Mouse (Mus musculus) lung, postnatal 25 days (tissue): ENCODE results near the gene Kyat1.
"Not testable (repeated sequence)": the region's sequence is repeated elsewhere in the genome, so short reads cannot be mapped to it uniquely, and the experiment has no call there.

Experiments
- DNase-seq: peaks from one replicate; pipeline ENCODE4 v3.0.0; 2022; ENCODE audit warnings: low spot score

The Kyat1 gene

DNA sequence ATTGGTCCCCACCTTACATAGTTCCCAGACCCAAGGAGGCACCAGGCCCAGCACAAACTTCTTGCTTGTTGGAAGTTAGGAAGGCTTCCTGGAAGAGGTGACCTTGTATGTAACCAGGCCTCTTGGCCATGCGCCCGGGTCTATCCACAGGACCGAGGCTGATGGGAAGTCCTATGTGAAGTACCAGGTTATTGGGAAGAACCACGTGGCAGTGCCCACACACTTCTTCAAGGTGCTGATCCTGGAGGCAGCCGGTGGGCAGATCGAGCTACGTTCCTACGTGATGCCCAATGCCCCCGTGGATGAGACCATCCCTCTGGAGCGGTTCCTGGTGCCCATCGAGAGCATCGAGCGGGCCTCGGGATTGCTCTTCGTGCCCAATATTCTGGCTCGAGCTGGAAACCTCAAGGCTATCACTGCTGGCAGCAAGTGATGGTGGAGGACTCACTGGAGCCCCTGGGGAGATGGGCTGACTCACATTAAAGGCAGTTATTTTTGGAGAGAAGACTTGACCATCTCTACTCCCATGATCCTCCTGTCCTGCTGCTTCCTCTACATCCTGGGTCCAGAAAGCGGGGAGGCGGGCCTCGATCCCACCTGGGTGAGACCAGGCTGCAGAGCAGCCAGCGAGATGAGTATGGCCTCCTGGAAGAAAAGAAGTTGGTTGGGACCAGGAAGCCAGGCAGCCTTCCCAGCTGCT is 32.0 kb downstream of the Kyat1 start:
- no peak for DNase-seq

GRCm38 (mm10) chr2:30171997-30172382 is 33.7 kb downstream of the Kyat1 start:
- no peak for DNase-seq

GRCm38 (mm10) chr2:30171371-30171996 is 34.2 kb downstream of the Kyat1 start, which contains the start of gene Endog:
TSS of gene Endog (plus strand) at chr2:30171493.
- DNase-seq = peak; percentile 92

- DNase-seq = no peak
These were observed 39.0 kb downstream of the Kyat1 start for GRCm38 (mm10) chr2:30166677-30167076.

- DNase-seq = no peak
These were observed 41.2 kb downstream of the Kyat1 start for GRCm38 (mm10) chr2:30164340-30164932.

DNA sequence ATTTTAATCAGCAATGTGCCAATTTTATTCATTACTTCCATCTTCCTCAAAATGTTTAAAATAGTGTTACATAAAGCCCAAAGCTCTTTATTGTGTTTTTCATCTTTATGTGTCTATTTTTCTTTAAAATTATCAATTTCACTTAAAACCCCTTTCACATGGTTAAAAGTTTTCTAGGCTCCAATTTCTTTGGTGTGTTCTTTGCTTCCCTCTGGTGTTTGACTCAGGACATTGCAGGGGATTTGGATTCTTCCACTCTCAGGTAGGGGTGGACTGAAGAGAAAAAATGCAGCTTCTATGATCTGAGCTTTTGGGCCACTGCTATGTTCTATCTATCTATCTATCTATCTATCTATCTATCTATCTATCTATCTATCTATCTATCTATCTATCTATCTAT is 43.8 kb downstream of the Kyat1 start:
- peak; percentile 46 for DNase-seq

- not testable (repeated sequence) for DNase-seq
These were observed 45.8 kb downstream of the Kyat1 start for GRCm38 (mm10) chr2:30159871-30160270.

GRCm38 (mm10) chr2:30152616-30153015 is 53.0 kb downstream of the Kyat1 start:
- DNase-seq = no peak

- DNase-seq = no peak
These were observed 53.8 kb downstream of the Kyat1 start for GRCm38 (mm10) chr2:30151840-30152239.

DNA sequence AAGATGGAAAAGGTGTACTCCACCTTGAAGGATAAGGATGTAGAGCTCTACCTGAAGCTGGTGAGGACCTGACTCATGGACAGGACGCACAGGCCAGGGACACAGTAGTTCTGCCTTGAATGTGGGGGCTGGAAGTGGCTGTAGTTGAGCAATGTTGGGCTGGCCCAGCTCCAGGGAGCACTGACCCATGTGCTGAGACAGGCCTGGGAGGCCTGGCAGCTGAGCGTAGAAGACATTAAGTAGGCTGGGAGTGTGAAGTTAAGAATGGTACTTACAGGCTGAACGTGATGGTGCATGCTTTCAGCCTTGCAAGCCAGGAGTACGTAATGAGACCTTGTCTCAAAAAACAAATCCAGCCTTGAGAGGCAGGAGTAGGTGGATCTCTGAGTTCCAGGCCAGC is 58.2 kb downstream of the Kyat1 start:
- DNase-seq = peak; percentile 78

GRCm38 (mm10) chr2:30144436-30144835 is 61.2 kb downstream of the Kyat1 start:
- DNase-seq = no peak

DNA sequence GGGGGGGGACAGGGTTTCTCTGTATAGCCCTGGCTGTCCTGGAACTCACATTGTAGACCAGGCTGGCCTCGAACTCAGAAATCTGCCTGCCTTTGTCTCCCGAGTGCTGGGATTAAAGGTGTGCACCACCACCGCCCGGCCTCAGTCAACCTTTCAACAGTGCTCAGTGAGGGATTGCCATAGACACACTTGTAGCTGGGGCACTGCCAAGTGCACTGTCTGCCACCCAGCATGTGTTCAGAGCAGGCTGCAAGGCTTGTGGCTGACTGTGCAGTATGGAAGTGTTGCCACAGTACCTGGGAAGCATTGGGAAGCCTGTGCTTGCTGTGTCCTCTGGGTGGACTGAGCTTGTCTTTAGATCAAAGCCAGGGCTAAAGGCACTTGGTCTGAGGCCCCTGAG is 65.6 kb downstream of the Kyat1 start:
- not testable (repeated sequence) for DNase-seq

DNA sequence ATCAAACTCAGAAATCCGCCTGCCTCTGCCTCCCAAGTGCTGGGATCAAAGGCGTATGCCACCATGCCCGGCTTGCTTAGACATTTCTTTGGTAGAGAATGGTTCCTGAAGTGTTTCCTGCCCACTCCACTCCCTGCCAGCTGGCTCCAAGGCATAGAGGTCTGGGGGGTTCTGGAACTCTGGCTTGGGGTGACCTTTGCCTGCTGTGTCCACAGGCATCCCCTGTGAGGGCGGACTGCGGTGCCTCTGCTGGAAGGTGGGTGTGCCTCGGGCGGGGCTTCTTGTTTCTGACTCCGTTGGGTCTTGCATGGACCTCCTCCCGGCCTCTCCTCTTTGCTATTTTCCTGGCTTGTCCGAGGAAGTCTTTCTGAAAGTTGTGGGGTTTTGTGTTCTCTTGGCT is 69.2 kb downstream of the Kyat1 start:
- no peak for DNase-seq
